Mouse (Mus musculus) macrophage (primary cell): ENCODE measurements around the gene Olfr1000. TPM values are rescaled to one million over a fixed set of nuclear protein-coding genes. Genes with fewer than 3 reads are reported as not detected.
"Not testable (repeated sequence)": the region's sequence is repeated elsewhere in the genome, so short reads cannot be mapped to it uniquely, and the experiment has no call there.

Experiments
- H3K27ac ChIP-seq: fragments of 350-480 bp; formaldehyde crosslinking; 2 replicates; pipeline ENCODE4 v1.9.0; 2021
- H3K36me3 ChIP-seq: fragments of 350-480 bp; formaldehyde crosslinking; 2 replicates; pipeline ENCODE4 v1.9.0; 2021; ENCODE audit errors: inconsistent target
- H3K4me3 ChIP-seq: fragments of 350-480 bp; formaldehyde crosslinking; 2 replicates; pipeline ENCODE4 v1.9.0; 2021; ENCODE audit errors: inconsistent target
- H3K79me2 ChIP-seq: fragments of 350-480 bp; formaldehyde crosslinking; 2 replicates; pipeline ENCODE4 v1.9.0; 2021; ENCODE audit errors: inconsistent target
- WGBS: methylation state at CpG from one replicate; pipeline ENCODE4 v1.1.7; 2026; ENCODE audit warnings: inconsistent platforms; ENCODE audit not compliant: missing documents; 5-methylcytosine and 5-hydroxymethylcytosine counted together
- polyA plus RNA-seq: library from polyadenylated mRNA; stranded (reverse); fragments of 250-400 nt; gene quantifications from 3 replicates; pipeline ENCODE4 v1.2.4, GENCODE M21; 2018; ENCODE audit warnings: inconsistent platforms
- total RNA-seq, 78 experiments: library from RNA; depleted of rRNA; stranded (reverse); fragments of 250-400 nt; gene quantifications; 1 replicate in 9 of 78; 2 replicates in 24 of 78; 3 replicates in 43 of 78; 4 replicates in 2 of 78; pipeline ENCODE4 v1.2.4; 2018; ENCODE audit warnings: inconsistent platforms in 56 of 78

Olfr1000 gene
- not detected for total RNA-seq (2018; cell fraction: chromatin; rRNA removed)
- not detected for total RNA-seq (2018; cell fraction: cytosol; rRNA removed)
- total RNA-seq (2018; cell fraction: nucleus; rRNA removed): not detected
- polyA plus RNA-seq: not detected in 3 replicates

DNA sequence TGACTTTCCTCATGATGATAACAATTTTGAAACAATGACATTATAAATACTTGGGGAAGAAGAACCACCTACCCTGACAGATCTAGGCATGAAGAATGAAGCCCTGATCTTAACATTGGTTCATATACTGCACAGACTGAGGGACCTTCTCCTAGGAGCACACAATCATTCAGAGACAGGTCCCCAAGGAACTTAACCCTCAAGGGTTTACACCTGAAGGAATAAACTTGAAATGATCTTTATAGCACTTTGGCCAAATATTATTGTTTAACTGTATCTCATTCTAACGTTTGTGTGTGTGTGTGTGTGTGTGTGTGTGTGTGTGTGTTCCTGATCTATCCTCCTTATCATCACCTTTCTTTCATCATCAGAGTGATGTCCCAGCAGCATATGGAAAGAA, at the start of gene Olfr1000:
Gene Olfr1000 (minus strand): TSS at position 101 of the 400 bp plus-strand sequence.
- H3K36me3 ChIP-seq: no peaks in the 10 kb centered on the region
- no peak within 1 kb of the TSS for H3K4me3 ChIP-seq
- no peaks in the 10 kb centered on the region for H3K79me2 ChIP-seq
- WGBS: no CpG with 5 or more reads among the region's 1 CpGs
- H3K27ac ChIP-seq: no peak within 1 kb of the TSS

DNA sequence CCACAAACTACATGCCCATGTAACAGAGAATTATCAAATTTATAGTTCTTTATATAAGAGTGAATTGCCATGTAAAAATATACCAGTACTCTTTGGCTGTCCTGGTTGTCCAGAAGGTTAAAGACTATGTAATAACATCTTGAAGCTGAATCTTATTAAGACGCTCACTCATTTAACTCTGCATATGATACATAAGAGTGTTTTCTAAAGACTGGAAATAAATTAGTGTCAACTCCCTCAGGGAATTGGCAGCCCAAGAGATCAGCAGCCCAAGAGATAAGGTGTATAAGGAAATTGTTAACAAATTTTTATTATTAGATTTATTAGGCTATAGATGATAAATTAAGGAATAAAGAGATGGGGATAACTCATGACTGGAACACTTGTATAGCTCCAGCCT, 38.9 kb upstream of the Olfr1000 start, which contains the start of gene Olfr1002:
Gene Olfr1002 (minus strand): TSS at position 101 of the 400 bp plus-strand sequence.
- 90% methylated on average over 1 of the region's 1 CpGs for WGBS
- Histone ChIP-seq H3K79me2 (no peaks in the 10 kb centered on the region), H3K4me3 (no peak within 1 kb of the TSS), H3K27ac (no peak within 1 kb of the TSS), H3K36me3 (no peaks in the 10 kb centered on the region)

DNA sequence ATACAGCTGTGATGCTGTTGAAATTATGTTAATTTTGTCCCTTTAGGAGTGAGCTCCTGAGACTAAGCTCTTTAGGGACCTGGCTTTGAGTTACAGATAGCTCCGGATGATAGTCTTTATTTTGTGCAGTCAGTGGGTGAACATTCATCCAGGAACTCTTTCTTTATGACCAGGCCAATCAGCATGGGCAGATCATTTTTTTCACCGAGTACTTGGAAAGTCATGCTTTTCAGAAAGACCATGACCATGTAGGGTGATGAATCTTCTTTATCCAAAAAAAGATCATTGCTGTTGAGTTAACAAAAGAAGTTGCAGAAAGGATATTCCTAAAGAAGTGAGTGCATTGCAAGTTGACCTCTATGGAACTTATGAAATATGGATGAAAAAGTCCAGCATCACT, 23.1 kb downstream of the Olfr1000 start, which contains the start of gene Olfr998:
Gene Olfr998 (plus strand): TSS at position 301 of the 400 bp plus-strand sequence.
- not testable (repeated sequence) for H3K27ac ChIP-seq, H3K36me3 ChIP-seq, H3K4me3 ChIP-seq, H3K79me2 ChIP-seq
- 86% methylated on average over 2 of the region's 2 CpGs for WGBS

DNA sequence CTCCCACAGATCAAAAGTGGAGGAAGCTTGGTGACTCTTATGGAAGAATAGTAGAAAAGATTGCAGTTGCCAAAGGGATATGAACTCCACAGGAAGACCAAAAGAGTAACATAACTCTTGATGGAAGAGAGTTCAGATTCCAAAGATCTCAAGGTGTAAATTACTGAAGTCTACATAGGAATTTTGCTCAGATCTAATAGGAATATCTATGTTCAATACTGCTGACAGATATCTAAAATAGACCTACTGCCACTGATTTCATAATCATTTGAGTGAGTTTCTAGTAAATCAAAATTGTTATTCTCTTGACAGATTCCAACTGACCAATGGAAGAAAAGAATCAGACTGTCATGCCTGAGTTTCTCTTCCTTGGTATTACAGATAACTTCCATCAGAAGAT, 32.8 kb downstream of the Olfr1000 start, which contains the start of gene Olfr996:
Gene Olfr996 (plus strand): TSS at position 301 of the 400 bp plus-strand sequence.
- Histone ChIP-seq H3K36me3 (no peaks in the 10 kb centered on the region), H3K27ac (no peak within 1 kb of the TSS), H3K4me3 (no peak within 1 kb of the TSS), H3K79me2 (no peaks in the 10 kb centered on the region)

DNA sequence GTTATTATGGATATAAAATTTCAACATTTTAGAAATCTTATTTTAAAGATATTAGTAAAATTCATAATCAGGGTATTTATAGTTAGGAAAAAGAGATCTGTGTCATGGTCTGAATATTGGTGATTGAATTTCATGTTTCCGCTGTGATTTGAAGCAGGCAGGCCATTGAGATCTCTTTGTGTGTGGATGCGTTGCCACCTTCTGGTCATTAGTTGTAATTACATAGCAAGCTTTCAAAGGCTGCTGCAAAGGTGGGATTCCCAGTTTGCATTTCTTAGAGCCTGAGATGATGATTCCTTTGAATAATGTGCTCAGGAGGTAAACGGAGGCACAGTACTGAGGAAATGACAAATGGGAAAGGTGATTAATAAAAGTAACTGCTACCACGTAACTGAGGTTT, 50.5 kb downstream of the Olfr1000 start:
- 32% methylated on average over 4 of the region's 4 CpGs for WGBS
- no peaks in the 10 kb centered on the region for H3K36me3 ChIP-seq
- no peak overlapping the region for H3K4me3 ChIP-seq

DNA sequence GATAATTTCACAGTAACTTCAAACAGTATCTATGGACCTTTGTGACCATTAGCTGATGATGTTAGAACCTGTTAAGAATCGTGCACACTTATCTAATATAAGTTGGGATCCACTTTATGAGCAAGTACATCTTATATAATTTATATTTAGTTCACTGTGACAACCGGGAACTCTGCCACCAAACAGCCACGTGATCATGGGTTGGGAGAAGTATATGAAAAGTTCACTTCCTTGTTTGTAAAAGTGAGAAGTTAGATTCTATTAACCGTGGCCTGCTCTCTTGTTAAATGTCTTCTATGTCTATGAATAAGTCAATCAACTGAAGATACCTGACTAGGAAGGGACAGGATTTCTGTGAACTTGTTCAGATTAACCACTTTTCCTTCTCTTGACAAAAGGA, 51.5 kb downstream of the Olfr1000 start:
- WGBS: 5% methylated on average over 4 of the region's 4 CpGs
- no peak overlapping the region for H3K27ac ChIP-seq
- no peak overlapping the region for H3K4me3 ChIP-seq
- no peaks in the 10 kb centered on the region for H3K79me2 ChIP-seq
- H3K36me3 ChIP-seq: no peaks in the 10 kb centered on the region

More for the DNA sequence above, 50.5 kb downstream of the Olfr1000 start:
- no peaks in the 10 kb centered on the region for H3K79me2 ChIP-seq
- no peak overlapping the region for H3K27ac ChIP-seq

Other genes starting within 250 kb of the Olfr1000 start
- not detected in 3 replicates for gene Olfr988, start 248.7 kb downstream of the Olfr1000 start, polyA plus RNA-seq
- gene Olfr992, start 202.4 kb downstream of the Olfr1000 start, polyA plus RNA-seq: not detected in 3 replicates
- not detected in 3 replicates for gene Olfr993, start 197.0 kb downstream of the Olfr1000 start, polyA plus RNA-seq
- not detected in 3 replicates for gene Olfr994, start 175.5 kb downstream of the Olfr1000 start, polyA plus RNA-seq
- not detected in 3 replicates for gene Olfr995, start 168.3 kb downstream of the Olfr1000 start, polyA plus RNA-seq
- not detected in 3 replicates for gene 4833423E24Rik, start 92.9 kb downstream of the Olfr1000 start, polyA plus RNA-seq
- not detected in 3 replicates for gene Olfr996, start 32.7 kb downstream of the Olfr1000 start, polyA plus RNA-seq
- gene Olfr998, start 23.0 kb downstream of the Olfr1000 start, polyA plus RNA-seq: not detected in 3 replicates
- not detected in 3 replicates for gene Olfr1002, start 38.8 kb upstream of the Olfr1000 start, polyA plus RNA-seq
- not detected in 3 replicates for gene Olfr154, start 52.6 kb upstream of the Olfr1000 start, polyA plus RNA-seq
- not detected in 3 replicates for gene Olfr1006, start 66.9 kb upstream of the Olfr1000 start, polyA plus RNA-seq
- gene Olfr1008, start 77.5 kb upstream of the Olfr1000 start, polyA plus RNA-seq: not detected in 3 replicates
- not detected in 3 replicates for gene Olfr1009, start 103.5 kb upstream of the Olfr1000 start, polyA plus RNA-seq
- not detected in 3 replicates for gene Olfr1012, start 150.9 kb upstream of the Olfr1000 start, polyA plus RNA-seq
- gene Olfr1013, start 155.2 kb upstream of the Olfr1000 start, polyA plus RNA-seq: not detected in 3 replicates
- gene Olfr1014, start 160.8 kb upstream of the Olfr1000 start, polyA plus RNA-seq: not detected in 3 replicates
- not detected in 3 replicates for gene Olfr1015, start 170.1 kb upstream of the Olfr1000 start, polyA plus RNA-seq
- gene Olfr1016, start 190.6 kb upstream of the Olfr1000 start, polyA plus RNA-seq: not detected in 3 replicates
- not detected in 3 replicates for gene Olfr1018, start 206.6 kb upstream of the Olfr1000 start, polyA plus RNA-seq
- gene Olfr1019, start 233.6 kb upstream of the Olfr1000 start, polyA plus RNA-seq: not detected in 3 replicates
- not detected in 3 replicates for gene Olfr1020, start 235.1 kb upstream of the Olfr1000 start, polyA plus RNA-seq